Mouse (Mus musculus): ENCODE results near the gene Zfp318.

DNA sequence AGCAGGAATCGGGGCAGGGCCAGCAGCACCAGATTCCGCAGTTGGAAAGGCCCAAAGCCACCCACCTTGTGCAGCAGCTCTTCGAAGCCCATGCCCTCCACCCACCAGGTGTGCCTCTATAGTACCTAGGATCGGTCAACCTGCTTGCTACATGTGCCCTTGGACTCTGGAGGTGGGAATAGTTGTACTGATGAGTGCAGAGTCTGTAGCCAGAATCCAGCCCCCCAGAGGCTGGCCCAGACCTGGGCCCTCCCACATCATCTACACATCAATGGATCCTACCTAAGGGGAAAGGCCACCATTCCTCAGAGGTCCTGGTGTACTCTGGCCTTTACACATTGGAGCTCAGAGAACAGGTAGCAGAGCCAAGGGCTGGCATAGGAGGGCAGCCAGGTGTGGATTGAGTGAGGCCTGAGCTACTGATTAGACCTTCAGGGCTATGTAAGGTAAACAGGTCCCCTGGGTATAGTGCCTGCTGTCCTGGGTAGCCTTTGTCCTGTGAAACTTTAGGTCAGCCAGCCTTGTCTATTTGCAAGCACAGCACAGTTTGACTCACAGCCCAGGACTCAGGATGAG, 54.9 kb downstream of the Zfp318 start, which contains the start of gene Slc22a7:
- TF ChIP-seq ZC3H11A (IDR thresholded peaks at IDR 0.05; ENCODE audit: borderline replicate concordance, low read depth, low read length) (no peak), HCFC1 (IDR thresholded peaks at IDR 0.05; ENCODE audit: borderline replicate concordance, insufficient read depth, low read length) (no peak), ZNF384 (IDR thresholded peaks at IDR 0.05; ENCODE audit: low read depth, low read length) (no peak), CHD2 (IDR thresholded peaks at IDR 0.05; ENCODE audit: low read depth, low read length) (no peak)

Measured in ES-E14 (cell line).